Mouse (Mus musculus) adipose tissue, adult 10 weeks (tissue): ENCODE measurements around the gene Lipo4. TPM values are rescaled to one million over a fixed set of nuclear protein-coding genes. Genes with fewer than 3 reads are reported as not detected.

Experiments used
- polyA plus RNA-seq: library from polyadenylated mRNA; stranded (reverse); fragments of 350-450 nt; fragmentation: Illumina TruSeq; extraction: RNeasy Lipid Tissue Mini Kit (QIAGEN cat#74804); gene quantifications from one replicate; pipeline ENCODE4 v1.2.3, GENCODE M21; 2014; ENCODE audit warnings: low read depth, low replicate concordance

Gene Lipo4
- polyA plus RNA-seq: not detected

DNA sequence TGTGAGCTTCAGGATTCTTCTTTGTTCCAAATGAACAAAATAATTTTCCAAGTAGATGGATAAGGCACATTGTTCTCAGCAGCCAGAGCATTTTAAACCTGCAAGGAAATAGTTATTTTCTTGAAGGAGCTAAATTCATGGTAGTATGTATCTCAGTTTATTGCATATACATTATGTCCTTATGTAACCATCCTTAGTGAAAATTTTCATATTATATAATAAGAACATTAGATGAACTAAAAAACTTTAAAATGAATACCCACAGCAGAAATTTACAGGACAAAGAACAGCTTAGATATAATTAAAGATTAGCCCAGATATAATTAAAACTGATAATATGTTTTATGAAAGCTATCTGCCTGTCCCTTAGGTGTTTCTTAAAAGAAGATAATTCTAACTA is at the start of gene Lipo4:
Lipo4 (minus strand) TSS at position 101 of the 400 bp plus-strand sequence.

Other genes starting within 250 kb of the Lipo4 start
- gene Rnls, start 125.5 kb downstream of the Lipo4 start, polyA plus RNA-seq: 3.8 TPM
- gene Gm8978, start 107.5 kb upstream of the Lipo4 start, polyA plus RNA-seq: not detected
- gene Lipo2, start 233.6 kb upstream of the Lipo4 start, polyA plus RNA-seq: not detected
- gene Lipo3, start 244.2 kb upstream of the Lipo4 start, polyA plus RNA-seq: 18.8 TPM